Mouse (Mus musculus) heart, postnatal 36 days (tissue): ENCODE measurements around the gene Rnpc3. TPM values are rescaled to one million over a fixed set of nuclear protein-coding genes. Genes with fewer than 3 reads are reported as not detected.
A peak's percentile ranks its signal among the peaks of the same experiment; 100 is the strongest.
"Not testable (repeated sequence)": the region's sequence is repeated elsewhere in the genome, so short reads cannot be mapped to it uniquely, and the experiment has no call there.

Experiments
- DNase-seq, 2 experiments: peaks; one replicate each; pipeline ENCODE4 v3.0.0; 2021 to 2022
- intact Hi-C: fragments of 180-260 bp; cut with DNase I; formaldehyde crosslinking; loops from one replicate; pipeline ENCODE4 v1.15.1; 2025
- total RNA-seq, 2 experiments: library from RNA; stranded (reverse); gene quantifications; 2 replicates each; pipeline ENCODE4 v1.2.3; 2021

Rnpc3 gene
- total RNA-seq, result 10 to 100 TPM in 1 of 2 experiments, 1 to 10 TPM in 1; 9.0 to 10.8 TPM

- intact Hi-C loops, result no loop called here
- peak; percentile 97 to 100 for DNase-seq
Observed at GRCm38 (mm10) chr3:113629606-113630359, at the start of gene Rnpc3. TSS of gene Rnpc3 (minus strand) at chr3:113630149.

- no peak for DNase-seq
- intact Hi-C loops, result no loop called here
Observed at GRCm38 (mm10) chr3:113656940-113657339, 27.0 kb upstream of the Rnpc3 start.

- intact Hi-C loops, result loop anchor here (5.0 kb wide), 1 partner anchor 378 kb away; the partner anchor contains the start of gene Col11a1
- DNase-seq, result no peak
Observed at GRCm38 (mm10) chr3:113654335-113654734, 24.4 kb upstream of the Rnpc3 start.

GRCm38 (mm10) chr3:113651386-113651785 is 21.4 kb upstream of the Rnpc3 start:
- DNase-seq, result not testable (repeated sequence)
- intact Hi-C loops, result loop anchor here (5.0 kb wide), 1 partner anchor 381 kb away; the partner anchor contains the start of gene Col11a1

GRCm38 (mm10) chr3:113639545-113639944 is 9.6 kb upstream of the Rnpc3 start:
- intact Hi-C loops, result no loop called here
- DNase-seq, result no peak

- no peak for DNase-seq
- intact Hi-C loops, result no loop called here
Observed at GRCm38 (mm10) chr3:113634220-113634619, 4.3 kb upstream of the Rnpc3 start.

GRCm38 (mm10) chr3:113631611-113632010 is 1.7 kb upstream of the Rnpc3 start:
- intact Hi-C loops, result no loop called here
- no peak for DNase-seq

GRCm38 (mm10) chr3:113630564-113630963 is 615 bp upstream of the Rnpc3 start:
- DNase-seq, result peak in 1 of 2 experiments; percentile 9
- intact Hi-C loops, result no loop called here

- DNase-seq, result no peak
- intact Hi-C loops, result no loop called here
Observed at GRCm38 (mm10) chr3:113606599-113606998, 23.4 kb downstream of the Rnpc3 start, which contains the start of gene Amy1. TSS of gene Amy1 (minus strand) at chr3:113606699.

- intact Hi-C loops, result no loop called here
- no peak for DNase-seq
Observed at GRCm38 (mm10) chr3:113590844-113591243, 39.1 kb downstream of the Rnpc3 start.

GRCm38 (mm10) chr3:113574578-113574977 is 55.4 kb downstream of the Rnpc3 start:
- intact Hi-C loops, result no loop called here
- no peak for DNase-seq

GRCm38 (mm10) chr3:113574138-113574537 is 55.8 kb downstream of the Rnpc3 start:
- no peak for DNase-seq
- intact Hi-C loops, result no loop called here

GRCm38 (mm10) chr3:113572158-113572557 is 57.8 kb downstream of the Rnpc3 start:
- intact Hi-C loops, result no loop called here
- no peak for DNase-seq

Other genes with a start within 250 kb of the Rnpc3 start
- gene Amy2a1, start 97.7 kb downstream of the Rnpc3 start, total RNA-seq, result not detected
- gene Amy1, start 23.4 kb downstream of the Rnpc3 start, total RNA-seq, result 1 to 10 TPM; 2.1 to 2.9 TPM